Mouse (Mus musculus) mouse trophoblast stem cell (cell line): ENCODE data around the gene Diaph3.

ENCODE experiments used
- in situ Hi-C, 2 experiments: fragments of 300-500 bp; cut with MseI, MboI; formaldehyde crosslinking; loops; 2 replicates in 1 of 2; 3 replicates in 1 of 2; pipeline ENCODE4 v1.15.1; 2025

Gene Diaph3

GRCm38 (mm10) chr14:86861277-86861946 lies 279.6 kb downstream of the Diaph3 start:
- in situ Hi-C loops = no loop called here

GRCm38 (mm10) chr14:86847154-86847810 lies 293.8 kb downstream of the Diaph3 start:
- in situ Hi-C loops = no loop called here

GRCm38 (mm10) chr14:86844075-86844474 lies 297.0 kb downstream of the Diaph3 start:
- in situ Hi-C loops = no loop called here

- in situ Hi-C loops = no loop called here
Observed at GRCm38 (mm10) chr14:86837642-86838041, 303.4 kb downstream of the Diaph3 start.

GRCm38 (mm10) chr14:86834851-86835250 lies 306.2 kb downstream of the Diaph3 start:
- in situ Hi-C loops = no loop called here

- in situ Hi-C loops = no loop called here
Observed at GRCm38 (mm10) chr14:86834269-86834668, 306.8 kb downstream of the Diaph3 start.

- in situ Hi-C loops = no loop called here
Observed at GRCm38 (mm10) chr14:86833003-86833402, 308.0 kb downstream of the Diaph3 start.

GRCm38 (mm10) chr14:86816246-86816645 lies 324.8 kb downstream of the Diaph3 start:
- in situ Hi-C loops = no loop called here

GRCm38 (mm10) chr14:86788880-86789641 lies 352.0 kb downstream of the Diaph3 start:
- in situ Hi-C loops = no loop called here

GRCm38 (mm10) chr14:86786866-86787265 lies 354.2 kb downstream of the Diaph3 start:
- in situ Hi-C loops = no loop called here

GRCm38 (mm10) chr14:86781553-86782273 lies 359.3 kb downstream of the Diaph3 start:
- in situ Hi-C loops = no loop called here

- in situ Hi-C loops = no loop called here
Observed at GRCm38 (mm10) chr14:86773311-86773710, 367.7 kb downstream of the Diaph3 start.

- in situ Hi-C loops = no loop called here
Observed at GRCm38 (mm10) chr14:86772176-86773150, 368.6 kb downstream of the Diaph3 start.

GRCm38 (mm10) chr14:86764286-86764685 lies 376.7 kb downstream of the Diaph3 start:
- in situ Hi-C loops = no loop called here

- in situ Hi-C loops = no loop called here
Observed at GRCm38 (mm10) chr14:86757604-86758520, 383.2 kb downstream of the Diaph3 start.

- in situ Hi-C loops = no loop called here
Observed at GRCm38 (mm10) chr14:86757132-86757531, 383.9 kb downstream of the Diaph3 start.

- in situ Hi-C loops = no loop called here
Observed at GRCm38 (mm10) chr14:86750351-86750750, 390.7 kb downstream of the Diaph3 start.

- in situ Hi-C loops = no loop called here
Observed at GRCm38 (mm10) chr14:86749425-86749824, 391.6 kb downstream of the Diaph3 start.

GRCm38 (mm10) chr14:86748876-86749275 lies 392.2 kb downstream of the Diaph3 start:
- in situ Hi-C loops = no loop called here

- in situ Hi-C loops = no loop called here
Observed at GRCm38 (mm10) chr14:86744523-86744922, 396.5 kb downstream of the Diaph3 start.
